Mouse (Mus musculus): Measurements from ENCODE around the gene Adamtsl3.

- no peak for TF ChIP-seq CTCF (IDR thresholded peaks at IDR 0.05; ENCODE audit: control insufficient read depth, insufficient read depth, insufficient read length)
- TF ChIP-seq MYOG (IDR thresholded peaks at IDR 0.05; ENCODE audit: control insufficient read depth, extremely low read depth, insufficient read length): no peak
Measured at GRCm38 (mm10) chr7:82422561-82422960, 87.1 kb downstream of the Adamtsl3 start.

Data from C2C12 (cell line).